Mouse (Mus musculus): ENCODE data around the gene Rnf144a.

The Rnf144a gene

GRCm38 (mm10) chr12:26410443-26410842 is 4.6 kb downstream of the Rnf144a start:
- DNase-seq (ENCODE audit: low spot score in 2 of 2), result no peak

DNA sequence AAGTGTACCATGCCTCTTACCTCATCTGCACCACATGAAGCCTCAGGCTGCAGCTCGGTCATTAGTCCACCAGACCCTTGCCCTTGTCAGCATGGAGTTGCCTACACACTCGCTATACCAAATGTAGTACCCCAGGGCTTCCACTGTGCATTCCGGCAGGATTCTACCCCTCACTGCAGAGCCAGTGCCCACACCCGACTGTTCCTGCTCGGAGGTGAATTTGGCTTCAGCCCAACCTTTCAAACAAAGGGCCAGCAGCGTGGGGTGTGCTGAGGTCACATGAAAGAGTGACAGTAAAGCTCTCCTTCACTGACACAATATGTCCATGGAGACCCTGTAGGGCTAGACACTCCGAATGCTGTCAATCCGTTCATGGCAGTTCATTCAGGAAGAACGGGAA is 6.3 kb downstream of the Rnf144a start:
- DNase-seq (ENCODE audit: low spot score in 2 of 2), result no peak

- DNase-seq (ENCODE audit: low spot score in 2 of 2), result peak in 1 of 2 experiments; percentile 23
Observed at GRCm38 (mm10) chr12:26404781-26405702, 10.0 kb downstream of the Rnf144a start.

- DNase-seq (ENCODE audit: low spot score in 2 of 2), result no peak
Observed at GRCm38 (mm10) chr12:26403372-26404125, 11.5 kb downstream of the Rnf144a start.

DNA sequence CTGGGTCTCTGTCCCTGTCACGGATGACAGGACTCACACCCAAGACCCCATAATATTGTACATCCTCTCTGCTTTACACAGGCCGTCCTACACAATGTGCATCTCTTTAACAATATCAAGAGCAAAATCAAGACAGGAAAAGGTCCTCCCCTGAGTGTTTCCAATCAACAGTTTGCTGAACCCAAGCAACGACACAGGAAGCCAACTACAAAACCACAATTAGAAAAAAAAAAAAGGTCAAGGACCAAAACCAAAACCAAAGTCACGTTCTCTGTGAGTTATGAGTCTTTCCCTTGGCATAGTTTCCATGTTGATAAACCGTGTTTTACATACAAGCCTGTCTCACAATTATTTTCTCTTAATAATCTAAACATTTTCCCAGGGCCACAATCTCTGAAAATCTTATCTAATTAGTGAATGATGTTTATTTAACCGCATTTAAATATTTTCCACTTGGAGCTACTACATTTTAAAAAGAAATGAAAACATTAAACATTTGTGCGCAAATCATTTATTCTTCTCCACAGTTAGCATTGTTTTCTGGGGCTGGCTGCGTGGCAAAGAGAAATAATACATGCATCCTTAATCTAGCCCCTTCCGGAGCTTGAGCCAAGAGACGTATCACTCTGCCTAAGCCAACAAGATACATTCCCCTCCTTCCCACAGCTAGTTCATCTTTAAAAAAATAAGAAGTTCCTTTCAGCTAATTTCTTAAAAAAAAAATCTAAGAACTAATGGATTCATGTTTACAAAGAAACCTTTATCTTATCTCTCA is 13.2 kb downstream of the Rnf144a start:
- DNase-seq (ENCODE audit: low spot score in 2 of 2), result no peak

GRCm38 (mm10) chr12:26401254-26401653 is 13.8 kb downstream of the Rnf144a start:
- no peak for DNase-seq (ENCODE audit: low spot score in 2 of 2)

GRCm38 (mm10) chr12:26400762-26401161 is 14.3 kb downstream of the Rnf144a start:
- DNase-seq (ENCODE audit: low spot score in 2 of 2), result no peak

GRCm38 (mm10) chr12:26399391-26399790 is 15.7 kb downstream of the Rnf144a start:
- no peak for DNase-seq (ENCODE audit: low spot score in 2 of 2)

GRCm38 (mm10) chr12:26398597-26398996 is 16.5 kb downstream of the Rnf144a start:
- no peak for DNase-seq (ENCODE audit: low spot score in 2 of 2)

GRCm38 (mm10) chr12:26394485-26395470 is 20.3 kb downstream of the Rnf144a start:
- DNase-seq (ENCODE audit: low spot score in 2 of 2), result no peak

DNA sequence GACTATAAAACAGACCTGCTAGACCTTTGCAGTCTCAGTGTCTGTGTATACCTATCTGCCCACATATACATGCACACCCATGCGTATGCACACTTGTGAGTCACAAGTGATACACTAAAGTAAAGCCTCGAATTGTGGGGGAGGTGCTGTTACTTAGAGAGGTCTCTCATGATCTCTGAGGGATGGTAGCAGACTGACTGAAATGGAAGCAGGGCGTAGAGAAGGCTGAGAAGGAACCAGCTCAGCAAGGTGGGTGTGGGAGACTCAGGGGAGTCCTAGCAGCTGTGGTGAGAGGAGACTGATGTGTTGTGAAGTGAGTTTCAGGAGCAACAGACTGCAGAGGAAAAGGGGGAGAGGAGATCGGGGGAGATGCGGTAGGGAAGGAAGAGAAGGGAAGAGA is 21.8 kb downstream of the Rnf144a start:
- DNase-seq (ENCODE audit: low spot score in 2 of 2), result no peak

DNA sequence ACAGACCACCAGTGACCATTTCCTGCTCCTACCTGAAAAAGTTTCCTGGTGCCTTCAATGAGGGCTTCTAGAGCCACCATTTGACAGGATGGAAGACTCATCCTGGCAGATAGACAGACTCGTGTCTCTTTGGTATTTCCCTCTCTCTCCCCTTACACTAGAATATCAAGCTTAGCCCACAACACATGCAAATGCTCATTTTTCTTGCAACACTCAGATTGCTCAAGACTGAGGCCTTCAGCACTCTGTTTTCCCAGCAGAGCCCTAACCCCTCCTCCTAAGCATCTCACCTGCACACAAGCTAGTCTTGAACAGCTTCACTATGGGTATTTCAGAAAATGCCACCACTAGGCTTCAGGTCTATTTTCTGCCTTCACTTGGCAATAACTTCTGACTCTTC is 23.9 kb downstream of the Rnf144a start:
- DNase-seq (ENCODE audit: low spot score in 2 of 2), result no peak

GRCm38 (mm10) chr12:26387523-26387922 is 27.5 kb downstream of the Rnf144a start:
- DNase-seq (ENCODE audit: low spot score in 2 of 2), result no peak

GRCm38 (mm10) chr12:26386947-26387346 is 28.1 kb downstream of the Rnf144a start:
- DNase-seq (ENCODE audit: low spot score in 2 of 2), result no peak

DNA sequence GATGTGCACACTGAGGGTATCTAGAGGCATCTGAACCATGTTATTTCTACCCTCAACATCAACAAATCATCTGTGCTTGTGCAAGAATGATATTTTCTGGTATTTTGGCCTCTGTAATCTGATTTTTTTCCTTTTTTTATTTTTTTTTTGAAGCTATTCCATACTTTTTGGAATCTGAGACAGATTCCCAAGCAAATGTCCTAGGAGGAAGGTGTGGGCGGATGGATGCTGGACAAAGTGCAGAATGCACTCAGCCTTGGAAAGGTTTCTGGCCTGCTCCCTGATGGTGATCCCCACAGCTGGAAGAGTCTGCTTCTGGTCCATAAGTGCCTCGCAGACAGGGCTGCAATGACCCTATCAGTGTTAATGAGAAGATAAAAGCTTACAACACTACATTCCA is 28.9 kb downstream of the Rnf144a start:
- no peak for DNase-seq (ENCODE audit: low spot score in 2 of 2)

DNA sequence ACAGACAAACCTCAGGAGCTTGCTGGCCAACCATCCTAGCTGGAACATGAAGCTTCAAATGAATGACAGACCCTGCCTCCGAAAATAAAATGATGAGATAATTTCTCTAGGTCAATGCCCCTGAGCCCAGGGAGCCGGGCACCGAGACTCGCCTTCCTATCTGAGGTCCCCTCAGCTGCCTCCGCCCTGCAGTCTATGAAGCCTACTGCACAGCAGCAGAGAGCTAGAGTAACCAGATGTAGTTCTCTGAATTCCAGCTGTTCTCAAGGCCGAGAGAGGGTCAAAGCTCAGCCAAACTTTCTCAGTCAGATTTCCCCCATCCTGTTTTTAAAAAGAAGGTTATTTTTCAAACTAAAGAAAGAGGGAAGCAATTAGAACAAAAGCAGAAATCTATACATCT is 29.3 kb downstream of the Rnf144a start:
- no peak for DNase-seq (ENCODE audit: low spot score in 2 of 2)

GRCm38 (mm10) chr12:26381730-26382129 is 33.3 kb downstream of the Rnf144a start:
- DNase-seq (ENCODE audit: low spot score in 2 of 2), result no peak

GRCm38 (mm10) chr12:26379797-26380196 is 35.3 kb downstream of the Rnf144a start:
- DNase-seq (ENCODE audit: low spot score in 2 of 2), result no peak

GRCm38 (mm10) chr12:26377691-26378090 is 37.4 kb downstream of the Rnf144a start:
- no peak for DNase-seq (ENCODE audit: low spot score in 2 of 2)

DNA sequence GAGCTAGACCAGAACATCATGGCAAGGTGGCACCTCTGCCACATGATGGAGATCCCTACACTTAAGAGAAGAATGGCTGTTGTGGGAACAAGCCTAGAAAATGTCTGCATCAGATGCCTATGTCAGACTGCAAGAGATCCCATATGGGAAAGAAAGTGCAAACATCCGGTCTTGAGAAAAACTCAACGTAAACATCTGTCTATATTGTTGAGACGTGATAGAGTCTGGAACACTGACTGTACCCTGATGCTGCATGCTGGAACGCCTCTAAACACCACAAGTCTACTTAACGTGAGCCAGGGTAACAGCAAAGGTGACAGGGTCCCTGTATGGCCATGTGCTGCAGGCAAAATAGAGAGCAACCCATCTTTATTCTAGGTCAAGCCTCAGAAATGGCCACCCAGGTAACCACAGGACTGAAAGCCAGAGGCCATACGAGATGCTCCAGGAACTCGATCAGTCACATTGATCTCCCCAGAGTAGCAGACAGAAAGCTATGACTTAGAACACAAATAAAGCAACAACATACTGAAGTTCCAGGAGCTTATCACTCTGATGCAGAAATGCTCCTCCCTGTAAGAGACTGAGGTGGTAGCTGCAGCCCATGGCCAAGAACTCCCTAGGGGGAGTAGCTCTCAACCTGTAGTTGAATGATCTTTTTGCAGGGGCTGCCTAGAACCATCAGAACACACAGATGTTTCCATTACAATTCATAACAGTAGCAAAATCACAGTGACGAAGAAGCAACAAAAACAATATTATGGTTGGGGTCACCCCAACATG is 38.3 kb downstream of the Rnf144a start:
- no peak for DNase-seq (ENCODE audit: low spot score in 2 of 2)
